Mouse (Mus musculus) kidney, postnatal 25 days (tissue): ENCODE measurements around the gene Hace1.
"Not testable (repeated sequence)": the region's sequence is repeated elsewhere in the genome, so short reads cannot be mapped to it uniquely, and the experiment has no call there.

ENCODE experiments used
- DNase-seq, 2 experiments: peaks; one replicate each; pipeline ENCODE4 v3.0.0; 2021; ENCODE audit warnings: mixed read lengths in 2 of 2

The Hace1 gene

DNA sequence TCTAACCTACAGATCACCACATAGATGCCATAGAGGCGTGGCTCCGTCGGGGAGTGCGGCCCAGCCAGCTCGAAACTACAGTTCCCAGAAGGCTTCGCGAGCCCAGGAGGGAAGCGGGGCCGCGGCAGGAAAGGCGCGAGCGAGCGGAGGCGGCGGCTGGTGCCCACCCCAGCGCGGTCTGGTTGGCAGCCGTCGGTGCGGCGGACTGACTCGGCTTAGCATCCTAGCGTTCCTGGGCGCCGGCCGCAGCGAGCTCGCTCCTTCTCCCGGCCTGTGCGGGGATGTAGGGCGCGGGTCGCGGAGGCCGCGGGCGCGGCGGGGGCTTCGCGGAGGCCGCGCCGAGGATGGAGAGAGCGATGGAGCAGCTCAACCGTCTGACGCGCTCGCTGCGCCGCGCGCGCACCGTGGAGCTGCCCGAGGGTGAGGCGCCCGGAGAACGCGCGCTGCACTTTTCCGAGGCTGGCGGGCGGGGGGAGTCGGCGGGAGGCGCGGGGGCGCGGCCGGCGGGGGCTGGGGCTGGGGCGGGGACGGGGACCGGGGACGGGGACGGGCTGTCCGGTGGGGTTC lies at the start of gene Hace1:
Gene Hace1 (plus strand): TSS at position 99 of the 567 bp plus-strand sequence.
- DNase-seq, result peak; percentile 85 to 89

DNA sequence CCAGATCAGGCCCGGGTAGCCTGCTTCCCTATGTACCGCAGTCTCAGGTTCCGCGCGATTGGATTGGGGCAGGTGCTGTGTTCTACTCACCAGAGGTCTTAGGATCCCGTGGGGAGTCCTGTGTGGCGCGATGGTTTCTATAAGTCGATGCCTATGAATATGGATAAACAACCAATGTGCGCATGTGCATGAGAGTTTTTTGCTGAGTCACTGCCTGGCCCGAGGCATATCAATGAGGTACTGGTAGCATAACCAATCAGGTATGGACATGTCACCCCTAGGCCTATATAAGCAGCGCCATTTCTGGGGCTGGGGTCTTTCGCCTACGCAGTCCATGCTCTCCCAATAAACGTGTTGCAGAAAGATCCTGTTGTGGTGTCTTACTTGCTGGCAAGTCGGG lies 40.3 kb upstream of the Hace1 start:
- not testable (repeated sequence) for DNase-seq

DNA sequence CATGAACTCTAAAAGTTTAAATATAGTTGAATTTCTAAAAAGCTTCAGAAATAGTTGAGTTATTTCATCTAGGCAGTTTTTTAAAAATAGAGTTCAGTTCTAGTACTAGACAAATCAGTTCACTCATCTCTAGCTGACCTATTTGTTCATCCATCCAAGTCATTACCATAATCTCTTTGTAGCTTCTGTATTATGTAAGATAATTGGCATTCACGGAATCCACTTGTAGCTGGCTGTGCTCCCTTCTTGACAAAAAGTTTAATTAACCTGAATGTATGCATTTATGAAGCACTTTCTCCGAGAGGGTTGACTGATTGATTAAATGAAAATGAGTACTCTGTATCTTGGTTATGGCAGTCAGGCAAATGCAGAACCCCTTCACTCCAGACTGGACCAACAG lies 34.9 kb upstream of the Hace1 start:
- no peak for DNase-seq

DNA sequence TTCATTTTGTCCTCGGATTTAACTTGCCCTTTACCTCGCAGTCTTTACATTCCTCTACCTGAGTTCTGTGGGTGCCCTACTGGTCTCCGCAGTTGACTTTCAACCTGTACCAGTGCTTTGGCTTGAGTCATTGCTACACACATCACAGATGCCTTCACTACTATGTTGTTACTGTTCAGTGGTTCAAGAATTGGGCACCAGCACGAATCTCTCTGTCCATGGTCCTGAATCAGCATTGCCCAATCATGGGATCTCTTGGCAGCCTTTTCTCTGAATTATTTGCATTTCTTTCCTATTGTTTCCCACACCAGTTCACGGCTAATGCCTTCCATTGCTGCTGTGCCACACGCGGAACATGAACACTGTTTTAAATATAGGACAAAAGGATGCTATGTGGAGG lies 30.8 kb upstream of the Hace1 start:
- DNase-seq, result peak; percentile 36 to 67

DNA sequence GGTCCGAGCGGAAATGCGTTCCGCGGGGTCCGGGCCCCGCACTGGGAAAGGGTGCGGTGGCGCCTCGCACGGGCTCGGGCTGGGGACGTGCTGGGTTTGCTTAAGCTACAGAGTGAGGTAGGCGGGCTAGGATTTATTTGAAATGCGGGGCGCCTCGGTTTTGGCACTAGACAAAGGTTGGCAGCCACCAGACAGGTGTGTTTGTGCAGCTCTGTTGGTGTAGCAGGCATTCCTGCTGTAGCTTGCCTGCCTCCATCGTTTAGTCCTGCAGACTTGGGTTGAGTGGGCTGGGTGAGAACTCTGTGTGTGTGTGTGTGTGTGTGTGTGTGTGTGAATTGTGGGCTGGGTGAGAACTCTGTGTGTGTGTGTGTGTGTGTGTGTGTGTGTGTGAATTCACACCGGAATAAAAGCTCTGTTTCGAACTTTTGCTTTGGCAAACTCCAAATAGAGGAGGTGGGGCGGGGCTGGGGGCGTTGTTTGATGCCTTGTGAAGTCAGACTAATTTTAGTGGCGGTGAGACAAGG lies 731 bp downstream of the Hace1 start:
- peak; percentile 37 to 47 for DNase-seq

DNA sequence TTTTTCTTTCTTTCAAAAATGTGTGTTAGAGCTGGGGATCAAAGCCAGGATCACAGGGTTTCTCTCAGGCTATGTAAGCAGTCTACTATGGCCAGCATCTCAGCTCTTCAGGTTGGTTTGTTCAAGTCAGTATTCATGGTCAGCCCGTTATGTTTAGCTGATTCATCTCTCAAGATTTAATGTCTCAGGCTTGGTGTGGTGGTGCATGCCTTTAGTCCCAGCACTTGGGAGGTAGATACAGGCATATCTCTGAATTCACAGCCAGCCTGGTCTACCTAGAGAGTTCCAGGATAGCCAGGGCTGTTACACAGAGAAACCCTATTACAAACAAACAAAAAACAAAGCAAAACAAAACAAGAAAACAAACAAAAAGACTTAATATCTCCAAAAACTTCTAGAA lies 5.7 kb downstream of the Hace1 start:
- no peak for DNase-seq

DNA sequence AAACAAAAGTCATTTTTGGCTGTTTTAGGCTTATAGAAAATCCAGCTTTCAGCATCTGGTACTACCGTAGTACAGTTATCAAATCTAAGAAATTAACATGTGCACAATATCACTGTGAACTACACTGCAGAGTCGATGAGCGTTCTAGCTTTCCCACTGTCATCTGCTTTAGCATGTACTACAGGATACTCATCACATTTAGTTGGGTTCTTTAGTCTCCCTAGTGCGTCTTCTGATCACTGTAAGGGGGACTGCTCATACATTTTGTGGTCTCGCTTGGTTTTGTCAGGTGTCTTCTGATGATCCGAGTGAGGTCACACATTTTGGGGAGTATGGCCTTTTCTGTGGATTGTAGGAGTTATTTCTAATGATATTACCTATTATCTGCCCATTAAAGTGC lies 6.2 kb downstream of the Hace1 start:
- no peak for DNase-seq

DNA sequence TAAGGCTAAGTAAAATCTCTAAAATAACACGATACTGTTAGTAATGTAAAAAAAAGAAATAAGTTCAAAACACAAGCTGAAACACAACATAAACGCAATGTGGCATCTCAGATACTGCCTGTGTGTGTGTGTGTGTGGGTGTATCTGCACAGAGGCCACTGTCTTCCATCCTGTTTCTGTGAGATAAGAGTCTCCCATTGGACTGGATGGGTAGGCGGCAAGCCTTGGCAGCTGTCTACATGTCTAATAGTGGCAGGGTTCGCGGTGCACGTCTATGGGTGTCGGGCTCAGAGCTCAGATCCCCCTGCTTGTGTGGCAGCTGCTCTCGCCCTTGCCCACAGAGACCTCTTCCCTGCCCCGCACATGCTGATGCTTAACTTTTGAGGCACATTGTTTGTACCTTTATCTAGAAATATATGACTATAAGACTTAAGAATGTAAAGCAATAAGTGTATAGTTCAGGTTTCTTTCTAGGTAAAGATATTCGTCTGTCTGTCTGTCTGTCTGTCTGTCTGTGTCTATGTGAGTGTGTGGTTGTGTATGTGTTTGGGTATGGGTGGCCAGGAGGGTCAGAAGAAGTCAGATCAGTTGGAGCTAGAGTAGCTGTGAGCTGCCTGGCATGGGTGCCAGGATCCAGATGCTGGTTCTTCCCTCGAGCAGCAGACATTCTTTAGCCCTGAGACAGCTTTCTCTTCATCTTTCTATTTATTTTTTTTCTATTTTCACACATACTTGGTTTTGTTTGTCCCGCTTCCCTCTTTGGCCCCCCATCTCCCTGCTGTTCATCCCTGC lies 6.9 kb downstream of the Hace1 start:
- no peak for DNase-seq

DNA sequence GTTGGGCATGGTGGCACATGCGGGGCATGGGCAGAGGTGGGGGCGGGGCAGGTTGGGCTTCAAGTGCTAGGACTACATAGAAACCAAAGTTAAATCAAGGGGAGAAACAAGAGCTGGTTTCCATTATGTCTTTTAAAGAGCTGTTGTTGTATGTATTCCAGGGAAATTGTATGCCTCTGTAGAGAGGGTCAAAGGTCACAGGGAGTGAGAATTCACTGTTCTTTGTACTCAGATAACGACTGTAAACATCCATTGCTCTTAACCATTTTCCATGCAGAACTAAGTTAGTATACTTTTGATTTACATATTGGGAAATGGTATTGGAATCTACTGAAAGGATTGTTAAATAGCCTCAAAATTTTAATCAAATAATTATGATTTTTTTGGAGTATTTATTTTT lies 28.2 kb downstream of the Hace1 start:
- DNase-seq, result no peak

DNA sequence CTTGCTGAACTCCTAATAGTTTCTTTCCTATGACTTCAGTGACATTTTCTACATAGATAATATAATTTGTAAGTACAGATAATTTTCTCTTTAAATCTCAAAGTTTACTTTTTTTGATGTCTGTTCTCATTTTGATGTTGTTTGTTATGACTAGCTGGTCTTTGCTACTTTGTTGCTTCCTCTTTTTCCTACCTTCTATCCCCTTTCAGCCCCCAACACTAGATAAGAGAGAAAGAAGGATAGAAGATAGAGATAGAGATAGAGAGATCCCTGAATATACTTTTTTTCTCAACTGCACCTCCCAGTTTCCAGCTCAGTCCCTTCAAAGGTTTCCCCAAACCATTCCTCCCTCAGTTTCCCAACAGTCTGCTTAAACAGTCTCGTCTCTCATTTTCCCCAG lies 33.1 kb downstream of the Hace1 start:
- DNase-seq, result no peak

DNA sequence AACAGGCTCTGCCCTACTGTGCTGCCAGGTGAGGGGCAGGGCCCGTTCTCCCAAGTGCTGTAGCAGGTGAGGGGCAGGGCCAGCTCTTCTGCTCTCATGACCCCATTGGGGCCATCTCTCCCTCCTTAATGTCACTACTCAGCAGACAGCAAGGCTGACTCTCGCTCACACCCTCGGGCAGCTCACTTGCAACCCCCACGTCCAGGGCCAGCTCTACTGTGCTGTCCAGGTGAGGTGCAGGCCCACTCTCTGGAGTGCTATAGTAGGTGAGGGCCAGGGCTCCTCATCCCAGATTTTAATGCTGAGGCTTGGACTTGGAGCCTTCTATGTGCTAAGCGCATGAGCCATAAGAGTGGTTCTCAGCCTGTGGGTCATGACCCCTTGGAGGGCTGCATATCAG lies 38.4 kb downstream of the Hace1 start:
- no peak for DNase-seq

DNA sequence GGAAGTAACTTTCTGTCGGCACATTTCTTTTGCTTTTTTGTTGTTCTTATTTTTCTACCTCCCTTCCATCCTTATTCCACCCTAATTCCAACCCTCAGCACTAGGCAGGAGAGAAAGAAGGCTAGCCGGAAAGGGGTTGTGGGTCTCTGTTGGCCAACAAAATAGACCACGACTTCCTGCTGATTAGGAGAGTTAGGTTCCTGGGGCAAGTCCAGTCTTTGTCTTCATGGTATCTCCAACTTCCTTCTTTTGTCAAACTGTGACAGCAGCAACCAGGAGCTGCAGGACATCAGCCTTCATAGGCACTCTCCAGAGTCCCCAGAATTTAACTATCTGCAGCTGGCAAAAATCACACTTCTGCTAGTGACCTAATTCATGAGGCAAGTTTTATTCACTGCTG lies 41.4 kb downstream of the Hace1 start:
- DNase-seq, result no peak

DNA sequence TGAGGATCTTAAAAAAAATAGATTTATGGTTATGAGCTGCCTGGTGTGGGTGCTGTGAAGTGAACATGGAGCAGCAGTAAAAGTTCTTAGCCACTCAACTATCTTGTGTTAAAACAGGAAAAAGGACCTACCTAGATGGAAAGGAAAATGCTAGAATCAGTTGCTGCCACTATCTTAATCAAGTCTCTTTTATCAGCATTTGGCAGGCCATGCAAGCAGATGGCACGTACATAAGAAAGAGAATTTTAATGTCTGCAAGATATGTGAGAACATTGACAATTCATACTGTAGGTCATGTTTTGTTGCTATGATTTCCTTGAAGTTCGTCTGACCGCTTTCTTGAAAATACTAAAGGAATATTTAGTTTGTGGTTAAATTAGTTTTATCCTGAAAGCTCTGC lies 54.4 kb downstream of the Hace1 start:
- DNase-seq, result no peak

DNA sequence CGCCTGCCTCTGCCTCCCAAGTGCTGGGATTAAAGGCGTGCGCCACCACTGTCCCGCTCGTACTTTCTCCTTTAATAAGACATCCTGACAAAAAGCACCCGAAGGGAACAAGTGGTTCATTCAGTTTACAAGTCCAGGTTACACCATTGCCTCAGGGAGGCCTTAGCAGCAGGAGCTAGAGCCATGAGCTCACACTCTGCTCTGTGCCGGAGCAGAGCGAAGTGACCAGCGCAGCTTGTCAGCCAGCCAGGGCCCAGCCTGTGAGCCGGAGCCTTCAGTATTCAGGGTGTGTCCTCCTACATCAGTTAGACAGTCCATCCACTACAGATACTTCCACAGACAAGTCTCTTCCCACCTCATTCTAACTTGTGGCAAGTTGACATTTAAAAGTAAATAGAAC lies 55.0 kb downstream of the Hace1 start:
- DNase-seq, result no peak

DNA sequence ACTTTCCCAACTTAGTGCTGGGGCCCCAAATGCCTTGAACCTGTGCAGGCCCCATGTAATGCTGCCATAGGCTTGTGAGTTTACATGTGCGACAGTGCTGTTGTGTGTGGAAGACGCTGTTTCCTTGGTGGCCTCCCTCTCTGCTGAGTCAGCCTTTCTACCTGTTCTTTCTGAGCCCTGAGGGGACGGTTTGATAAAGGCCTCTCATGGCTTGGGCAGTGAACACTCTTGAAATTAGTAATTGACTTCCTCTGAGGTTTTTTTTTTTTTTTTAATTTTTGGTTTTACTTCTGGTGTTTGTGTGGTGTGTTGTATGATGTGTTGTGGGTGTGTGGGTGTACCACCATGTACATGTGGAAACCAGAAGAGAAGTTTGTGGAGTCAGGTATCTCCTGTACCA lies 57.6 kb downstream of the Hace1 start:
- DNase-seq, result no peak

DNA sequence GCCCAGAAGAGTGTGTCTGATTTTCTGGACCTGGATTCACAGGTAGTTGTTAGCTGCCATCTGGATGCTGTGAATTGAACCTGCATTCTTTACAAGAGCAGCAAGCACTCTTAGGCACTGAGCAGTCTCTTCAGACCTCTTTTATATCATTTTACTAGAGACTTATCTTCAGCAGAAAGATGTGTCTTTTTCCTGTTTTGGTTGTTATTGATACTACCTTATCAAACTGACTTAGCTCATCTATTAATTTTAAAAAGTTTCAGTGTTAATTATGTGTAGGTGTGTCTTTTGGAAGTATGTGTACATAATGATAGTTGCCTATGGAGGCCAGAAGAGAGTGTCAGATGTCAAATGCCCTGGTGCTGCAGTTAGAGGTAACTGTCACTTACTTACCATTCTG lies 62.1 kb downstream of the Hace1 start:
- no peak for DNase-seq

DNA sequence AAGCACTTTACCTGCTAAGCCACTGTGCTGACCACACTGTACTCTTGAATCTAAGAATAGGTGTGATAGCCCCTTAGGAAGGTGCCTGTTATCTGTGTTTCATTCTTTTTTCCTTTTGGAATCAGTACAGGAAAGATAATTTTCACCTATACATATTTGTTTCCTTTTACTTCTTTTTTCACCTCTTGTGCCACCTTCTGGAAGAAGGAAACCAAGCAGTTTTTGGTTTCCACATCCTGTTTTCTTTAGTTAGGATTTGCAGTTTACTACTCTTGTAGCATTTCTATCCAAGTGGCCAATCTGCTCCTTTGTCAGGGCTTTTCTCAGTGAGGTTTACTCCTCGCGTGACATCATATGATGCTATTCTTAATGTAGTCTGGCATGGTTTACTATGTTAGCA lies 76.4 kb downstream of the Hace1 start:
- no peak for DNase-seq

DNA sequence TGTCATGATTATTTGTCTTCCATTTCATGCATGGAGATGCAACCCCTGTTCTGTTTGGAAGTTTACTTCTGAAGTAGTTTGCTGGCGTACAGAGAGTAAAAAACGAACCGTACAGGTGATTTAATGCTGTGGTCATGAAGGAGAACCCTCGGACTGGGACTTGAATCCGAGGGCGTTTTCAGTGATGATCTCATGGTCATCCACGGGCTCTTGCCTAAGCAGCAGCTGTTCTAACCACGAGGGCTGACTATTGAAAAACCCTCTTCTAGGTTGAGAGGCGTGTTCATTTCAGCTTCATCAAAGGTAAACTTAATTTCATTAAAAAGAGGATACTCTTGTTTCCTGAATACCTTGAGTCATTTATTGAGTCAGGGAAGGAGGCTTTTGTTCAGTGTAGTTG lies 84.4 kb downstream of the Hace1 start:
- no peak for DNase-seq

DNA sequence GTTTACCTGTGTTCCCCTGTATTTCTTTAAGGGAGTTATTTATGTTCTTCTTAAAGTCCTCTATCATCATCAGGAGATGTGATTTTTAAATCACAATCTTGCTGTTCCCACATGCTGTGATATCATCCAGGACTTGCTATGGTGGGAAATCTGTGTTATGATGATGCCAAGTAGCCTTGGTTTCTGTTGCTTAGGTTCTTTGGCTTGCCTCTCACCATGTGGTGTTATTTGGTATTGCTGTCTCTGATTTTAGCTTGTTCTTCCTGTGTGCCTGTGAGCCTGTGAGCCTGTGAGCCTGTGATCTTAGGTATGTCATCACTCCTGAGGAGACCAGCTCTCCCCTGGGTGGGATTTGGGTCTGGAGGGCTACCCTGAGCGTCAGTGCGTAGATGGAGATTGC lies 90.6 kb downstream of the Hace1 start:
- DNase-seq, result no peak

DNA sequence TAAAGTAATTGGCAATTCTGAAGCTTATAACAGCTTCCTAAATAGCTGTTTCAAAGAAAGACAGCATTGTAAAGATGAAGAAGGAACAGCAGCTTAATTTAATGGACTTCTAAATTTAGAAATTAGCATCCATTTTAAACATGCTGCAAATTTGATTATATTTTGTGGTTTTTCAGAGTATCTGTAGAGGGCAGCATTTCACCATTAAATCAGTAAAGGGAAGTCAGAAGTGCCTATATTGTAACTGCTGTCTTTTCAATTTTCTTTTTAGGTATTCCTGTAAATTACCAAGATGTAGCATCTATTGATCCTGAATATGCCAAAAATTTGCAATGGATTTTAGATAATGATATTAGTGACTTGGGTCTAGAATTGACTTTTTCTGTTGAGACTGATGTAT lies 99.2 kb downstream of the Hace1 start:
- DNase-seq, result no peak

DNA sequence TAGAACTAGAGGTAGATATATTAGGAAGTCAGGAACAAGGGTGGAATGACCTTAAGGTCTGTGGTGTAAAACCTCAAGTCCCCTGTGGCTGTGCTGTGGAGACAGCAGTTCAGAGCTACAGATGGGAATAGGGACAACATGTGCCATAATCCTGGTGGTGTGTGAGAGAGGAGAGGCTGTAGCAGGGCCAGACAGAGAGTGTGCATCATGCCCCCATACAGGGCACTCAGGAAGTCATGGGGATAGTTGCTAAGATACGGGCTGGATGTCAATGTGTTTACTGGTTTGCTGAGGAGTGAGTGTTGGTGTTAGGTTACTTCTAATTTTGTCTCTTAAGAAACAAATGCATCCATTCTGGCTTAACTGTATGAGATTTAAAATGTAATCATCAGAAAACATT lies 108.6 kb downstream of the Hace1 start:
- no peak for DNase-seq

DNA sequence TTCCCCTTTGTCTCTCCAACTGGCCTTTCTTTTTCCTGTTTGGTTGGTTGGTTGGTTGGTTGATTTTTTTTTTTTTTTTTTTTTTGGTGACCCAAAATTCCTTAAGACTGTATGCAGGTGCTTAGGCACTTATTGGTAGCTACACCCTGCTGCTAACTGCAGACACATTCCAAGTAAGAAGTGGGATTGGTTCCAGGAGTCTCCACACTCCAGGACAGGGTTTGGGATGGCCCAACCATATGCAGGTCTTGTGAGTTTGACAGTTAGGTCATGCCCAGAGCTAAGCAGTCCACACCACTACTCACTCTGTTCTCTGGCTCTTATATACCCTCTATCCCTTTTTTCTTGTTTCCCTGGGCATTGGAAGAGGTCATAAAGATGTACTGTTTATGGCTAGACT lies 117.3 kb downstream of the Hace1 start:
- no peak for DNase-seq

DNA sequence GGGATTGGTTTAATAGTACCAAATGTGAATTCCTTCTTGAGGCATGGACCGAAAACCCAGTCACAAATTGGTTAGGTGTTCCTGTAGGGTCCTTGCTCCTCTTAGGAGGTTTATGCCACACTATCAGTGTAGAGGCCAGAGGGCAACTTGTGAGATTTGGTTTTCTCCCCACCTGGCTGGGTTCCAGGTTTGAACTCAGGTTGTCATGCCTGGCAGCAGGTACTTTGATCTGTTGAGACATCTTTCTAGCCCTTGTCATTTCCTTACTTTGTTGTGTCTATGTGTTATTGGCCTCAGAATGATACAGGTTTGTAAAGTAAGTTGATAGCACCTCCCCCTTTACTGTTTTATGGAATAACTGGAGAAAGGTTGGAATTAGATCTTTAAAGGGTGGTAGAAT lies 117.9 kb downstream of the Hace1 start:
- no peak for DNase-seq

DNA sequence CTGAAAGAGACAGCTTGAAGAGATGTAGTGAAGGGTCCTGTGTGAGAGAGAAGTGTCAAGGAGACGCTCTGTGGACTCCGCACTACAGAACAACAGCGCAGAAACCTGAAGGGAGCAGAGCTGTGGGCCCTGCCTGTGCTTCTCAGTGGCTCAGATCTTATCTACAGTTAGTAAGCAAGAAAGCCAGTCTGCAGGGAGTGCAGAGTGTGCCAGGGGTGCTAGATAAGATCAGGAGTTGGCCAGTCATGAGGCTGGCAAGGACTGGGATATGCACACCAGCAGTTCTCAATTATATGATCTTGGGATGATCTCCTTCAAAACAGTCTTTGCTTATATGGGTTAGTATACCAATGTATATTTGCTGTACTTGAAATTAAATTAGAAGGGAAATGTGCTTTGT lies 121.3 kb downstream of the Hace1 start:
- peak; percentile 23 to 59 for DNase-seq

DNA sequence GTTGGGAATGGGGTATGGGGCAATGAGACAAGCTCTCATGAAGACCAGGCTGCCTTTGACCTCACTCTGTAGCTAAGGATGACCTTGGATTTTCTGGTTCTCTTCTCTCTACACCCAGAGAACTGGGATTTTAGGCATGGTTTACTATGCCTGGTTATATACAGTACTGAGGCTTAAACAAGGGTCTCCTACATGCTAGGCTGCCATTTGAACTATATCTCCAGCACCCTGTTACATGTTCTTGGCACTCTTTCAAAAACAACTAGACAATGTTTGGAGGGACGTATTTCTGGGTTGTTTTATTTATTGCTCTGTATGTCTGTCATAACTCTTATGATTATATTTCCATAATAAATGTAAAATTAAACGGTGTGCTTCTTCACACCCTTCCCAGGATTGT lies 129.2 kb downstream of the Hace1 start:
- DNase-seq, result no peak
